Mouse (Mus musculus) cerebellum, postnatal 10 days (tissue): Measurements from ENCODE around the gene Gipc3.

Experiments used
- DNase-seq, 2 experiments: peaks; one replicate each; pipeline ENCODE4 v3.0.0; 2021; ENCODE audit warnings: mixed read lengths in 2 of 2

The Gipc3 gene

GRCm38 (mm10) chr10:81299585-81300351 is 43.3 kb downstream of the Gipc3 start:
- no peak for DNase-seq

GRCm38 (mm10) chr10:81298369-81299100 is 44.5 kb downstream of the Gipc3 start:
- no peak for DNase-seq

GRCm38 (mm10) chr10:81297845-81298244 is 45.2 kb downstream of the Gipc3 start:
- no peak for DNase-seq

GRCm38 (mm10) chr10:81297246-81297645 is 45.8 kb downstream of the Gipc3 start:
- DNase-seq: no peak

- DNase-seq: peak in 1 of 2 experiments; percentile 44
Observed at GRCm38 (mm10) chr10:81295185-81295584, 47.9 kb downstream of the Gipc3 start.

GRCm38 (mm10) chr10:81294442-81294841 is 48.6 kb downstream of the Gipc3 start:
- DNase-seq: peak; percentile 78 to 79

- no peak for DNase-seq
Observed at GRCm38 (mm10) chr10:81293334-81294030, 49.6 kb downstream of the Gipc3 start.

GRCm38 (mm10) chr10:81292554-81293333 is 50.3 kb downstream of the Gipc3 start, which contains the start of gene Pip5k1c:
TSS of gene Pip5k1c (plus strand) at chr10:81292963.
- peak; percentile 99 for DNase-seq

GRCm38 (mm10) chr10:81291511-81292104 is 51.5 kb downstream of the Gipc3 start, which contains the start of gene Tjp3:
TSS of gene Tjp3 (minus strand) at chr10:81291581.
- no peak for DNase-seq

- DNase-seq: peak; percentile 54
Observed at GRCm38 (mm10) chr10:81290698-81291460, 52.2 kb downstream of the Gipc3 start.

GRCm38 (mm10) chr10:81289811-81290210 is 53.3 kb downstream of the Gipc3 start:
- peak in 1 of 2 experiments; percentile 32 for DNase-seq

GRCm38 (mm10) chr10:81289278-81289677 is 53.8 kb downstream of the Gipc3 start:
- peak; percentile 83 for DNase-seq

- peak; percentile 75 to 85 for DNase-seq
Observed at GRCm38 (mm10) chr10:81288601-81289000, 54.5 kb downstream of the Gipc3 start.

GRCm38 (mm10) chr10:81287513-81288157 is 55.4 kb downstream of the Gipc3 start:
- peak; percentile 71 to 85 for DNase-seq

GRCm38 (mm10) chr10:81286586-81286985 is 56.5 kb downstream of the Gipc3 start:
- no peak for DNase-seq

GRCm38 (mm10) chr10:81285694-81286450 is 57.2 kb downstream of the Gipc3 start:
- peak; percentile 94 to 96 for DNase-seq
